Mouse (Mus musculus) spleen, postnatal 14 days (tissue): Measurements from ENCODE around the gene Rilp.
"Not testable (repeated sequence)": the region's sequence is repeated elsewhere in the genome, so short reads cannot be mapped to it uniquely, and the experiment has no call there.

Experiments
- DNase-seq, 2 experiments: peaks; one replicate each; pipeline ENCODE4 v3.0.0; 2021 to 2022; ENCODE audit warnings: low spot score in 2 of 2

Gene Rilp

DNA sequence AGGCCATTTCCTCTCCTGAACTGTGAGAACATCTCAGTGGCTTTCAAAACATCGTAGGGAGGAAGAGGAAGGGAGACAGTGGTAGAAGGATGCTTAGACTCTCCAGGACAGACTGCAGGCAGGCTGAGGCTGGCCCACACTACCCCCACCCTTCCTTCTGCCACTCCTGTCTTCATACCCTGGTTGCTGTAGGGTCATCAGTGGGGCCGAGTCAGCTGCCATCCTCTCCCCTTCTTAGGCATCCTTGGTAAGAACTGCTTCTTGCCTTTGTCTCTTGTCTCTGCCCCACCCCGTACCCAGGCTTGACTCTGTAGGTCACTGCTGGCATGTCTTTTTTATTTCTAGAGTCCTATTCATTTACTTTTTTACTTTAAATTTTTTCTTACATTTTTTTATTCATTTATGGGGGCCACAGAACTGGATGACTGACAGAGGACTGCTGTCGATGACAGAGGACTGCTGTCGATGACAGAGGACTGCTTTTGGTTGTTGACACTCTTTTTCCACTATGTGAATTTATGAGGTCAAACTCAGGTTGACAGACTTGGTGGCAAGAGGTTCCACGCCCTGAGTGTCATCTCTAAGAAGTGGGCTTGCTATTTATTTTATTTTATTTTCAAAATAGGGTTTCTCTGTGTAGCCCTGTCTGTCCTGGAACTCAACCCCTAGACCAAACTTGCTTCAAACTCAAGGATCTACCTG lies 23.6 kb downstream of the Rilp start:
- no peak for DNase-seq

DNA sequence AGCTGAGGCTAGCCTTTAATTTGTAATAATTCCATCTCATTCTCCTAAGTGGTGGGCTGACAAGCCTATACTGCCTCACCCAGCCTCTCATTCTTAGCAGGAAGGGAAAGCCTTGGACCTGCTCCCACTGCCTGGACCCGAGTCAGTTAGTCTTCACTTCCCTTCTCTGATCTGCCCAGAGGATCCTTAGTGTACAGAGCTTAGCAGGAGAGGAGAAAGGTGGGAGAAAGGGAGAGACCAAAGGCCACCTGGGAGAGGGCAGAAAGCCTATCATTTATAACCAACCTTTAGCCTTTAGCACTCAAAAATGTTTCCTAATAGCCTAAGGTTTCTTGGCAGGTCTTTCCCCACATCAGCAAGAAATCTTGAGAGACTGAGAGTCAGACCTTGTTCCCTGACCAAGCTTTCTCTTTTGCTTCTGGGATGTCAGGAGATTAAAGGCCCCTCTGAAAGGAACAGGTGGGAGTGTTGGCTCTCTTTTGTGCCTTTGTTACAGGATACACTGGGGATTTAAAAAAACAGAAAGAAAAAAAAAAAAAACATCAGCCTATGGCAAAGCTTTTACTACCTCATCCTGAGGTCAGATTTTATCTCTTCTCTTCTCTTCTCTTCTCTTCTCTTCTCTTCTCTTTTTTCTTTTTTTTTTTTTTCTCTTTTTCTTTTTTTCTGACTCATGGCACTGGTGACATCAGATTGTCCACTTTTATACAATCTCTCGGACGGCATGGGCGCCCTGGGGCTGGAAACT lies 24.6 kb downstream of the Rilp start:
- DNase-seq, result no peak

DNA sequence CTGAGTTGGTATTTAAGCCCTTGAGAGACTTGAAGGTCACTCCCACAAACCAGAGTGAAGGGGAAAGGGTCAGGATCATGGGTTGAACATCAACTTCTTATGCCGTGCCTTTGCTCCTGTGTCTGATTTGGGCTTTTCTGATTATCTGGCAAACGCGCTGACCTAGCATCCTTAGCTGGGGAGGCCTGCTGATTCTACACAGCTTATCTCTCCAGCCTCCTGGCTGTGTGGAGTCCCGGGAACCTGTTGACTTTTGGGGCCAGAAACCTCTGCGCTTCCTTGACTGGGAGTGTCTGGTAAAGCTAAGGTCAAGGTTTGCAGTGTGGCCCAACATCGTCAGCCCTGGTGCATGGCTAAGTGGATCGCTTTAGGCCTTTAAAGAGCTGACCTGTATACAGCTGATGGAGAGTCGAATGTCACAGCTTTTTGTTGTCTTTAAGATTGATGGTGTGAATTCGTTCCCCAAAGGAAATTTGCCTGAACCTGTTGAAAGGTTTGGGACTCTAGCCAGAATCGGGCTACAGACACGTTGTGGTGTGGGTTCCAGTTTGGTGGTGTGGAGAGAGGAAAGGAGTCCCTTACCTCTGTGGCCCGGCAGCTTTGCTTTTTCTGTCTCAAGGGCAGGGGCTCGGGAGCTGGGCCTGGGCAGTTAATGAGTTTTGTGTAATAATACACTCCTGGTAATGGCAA lies 25.4 kb downstream of the Rilp start:
- DNase-seq, result no peak

DNA sequence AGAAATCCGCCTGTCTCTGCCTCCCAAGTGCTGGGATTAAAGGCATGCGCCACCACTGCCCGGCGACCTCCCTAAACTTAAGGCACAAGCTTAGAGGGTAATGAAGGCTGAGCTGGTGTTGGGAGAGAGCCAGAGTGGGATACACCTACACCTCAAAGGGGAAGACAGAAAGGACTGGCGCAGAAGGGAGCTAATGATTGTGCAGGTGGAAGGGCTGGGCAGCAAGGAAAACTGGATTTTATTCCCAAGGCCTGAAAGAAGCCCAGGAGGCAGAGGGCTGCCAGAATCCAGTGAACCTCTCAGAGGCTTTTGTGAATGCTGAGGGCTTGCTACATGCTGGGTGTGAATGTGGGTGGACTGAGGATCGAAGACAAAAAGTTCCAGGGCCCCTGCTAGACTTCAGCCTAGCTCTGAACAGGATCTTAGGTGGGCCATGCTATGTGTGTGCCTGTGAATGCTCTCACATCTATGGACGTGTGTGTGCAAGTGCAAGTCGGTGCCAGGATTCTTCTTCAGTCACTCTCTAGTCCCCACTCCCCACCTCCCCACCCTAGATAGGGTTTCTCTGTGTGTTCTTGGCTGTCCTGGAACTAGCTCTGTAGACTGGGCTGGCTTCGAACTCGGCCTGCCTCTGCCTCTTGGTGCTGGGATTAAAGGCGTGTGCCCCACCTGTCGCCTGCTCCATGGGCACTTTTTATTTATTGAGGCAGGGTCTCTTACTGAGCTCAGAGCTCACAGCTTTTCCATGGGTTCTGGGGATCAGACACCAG lies 26.5 kb downstream of the Rilp start:
- no peak for DNase-seq

GRCm38 (mm10) chr11:75537025-75537414 lies 27.1 kb downstream of the Rilp start:
- DNase-seq, result no peak

- DNase-seq, result no peak
Observed at GRCm38 (mm10) chr11:75537491-75538183, 27.7 kb downstream of the Rilp start.

- no peak for DNase-seq
Observed at GRCm38 (mm10) chr11:75538184-75538969, 28.5 kb downstream of the Rilp start.

- no peak for DNase-seq
Observed at GRCm38 (mm10) chr11:75538970-75539299, 29.0 kb downstream of the Rilp start.

DNA sequence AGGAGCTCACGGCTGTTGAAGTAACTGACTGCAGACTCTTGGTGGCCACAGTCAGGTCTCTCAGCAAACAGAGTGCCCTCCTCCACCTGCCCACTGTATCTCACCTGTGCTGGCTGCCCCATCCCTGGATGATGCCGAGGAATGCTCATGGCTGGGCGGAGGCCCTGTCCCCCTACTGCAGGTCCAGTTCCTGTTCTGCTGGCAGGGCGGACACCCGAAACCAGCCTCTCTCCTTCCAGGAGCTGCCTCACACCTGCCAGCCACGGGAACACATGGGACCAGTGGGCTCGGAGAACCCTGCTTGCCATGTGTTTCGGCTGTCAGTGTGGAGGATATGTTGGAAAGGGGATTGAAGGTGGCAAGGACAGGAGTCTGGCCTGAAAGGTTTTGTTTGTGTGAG lies 30.3 kb downstream of the Rilp start:
- no peak for DNase-seq

DNA sequence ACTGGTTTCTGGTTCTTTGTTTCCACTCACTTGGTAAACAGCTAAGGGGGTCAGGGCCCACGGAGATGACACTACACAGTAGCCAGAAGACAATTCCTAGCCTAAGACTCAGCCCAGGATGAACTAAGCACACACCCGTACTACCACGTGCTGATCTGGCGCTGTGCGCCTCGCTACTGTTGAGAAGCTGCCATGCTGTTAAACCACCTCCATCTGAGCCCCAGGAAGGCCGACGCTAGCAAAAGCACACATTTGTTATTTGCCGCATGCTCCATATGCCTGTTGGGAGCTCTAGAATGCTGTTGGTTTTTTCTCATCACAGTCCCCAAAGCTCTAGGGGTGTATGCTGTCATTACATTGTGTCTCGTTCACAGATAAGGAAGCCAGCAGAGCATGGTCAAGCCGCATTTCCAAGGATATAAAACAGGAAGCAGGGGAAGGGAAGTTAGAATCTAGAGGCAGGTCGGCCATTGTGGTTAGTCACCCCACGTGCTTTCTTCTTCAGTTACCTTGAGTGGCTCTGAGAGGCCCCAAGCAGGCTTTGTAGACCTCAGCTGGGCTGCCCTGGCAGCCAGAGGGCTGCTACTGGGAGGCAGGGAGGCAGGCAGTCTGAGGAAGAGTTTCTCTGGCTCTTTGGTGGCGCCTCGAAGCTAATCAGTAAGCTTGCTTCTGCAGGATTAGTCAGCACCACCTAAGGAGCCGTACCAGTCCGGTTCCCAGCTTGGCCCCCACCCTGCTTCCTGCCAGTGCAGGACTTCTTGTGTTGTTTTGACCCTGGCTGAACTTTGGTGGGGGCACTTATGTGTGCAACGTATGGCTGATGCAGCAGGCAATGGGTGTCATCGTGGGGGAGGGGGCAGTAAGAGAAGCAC lies 31.1 kb downstream of the Rilp start:
- DNase-seq, result no peak

DNA sequence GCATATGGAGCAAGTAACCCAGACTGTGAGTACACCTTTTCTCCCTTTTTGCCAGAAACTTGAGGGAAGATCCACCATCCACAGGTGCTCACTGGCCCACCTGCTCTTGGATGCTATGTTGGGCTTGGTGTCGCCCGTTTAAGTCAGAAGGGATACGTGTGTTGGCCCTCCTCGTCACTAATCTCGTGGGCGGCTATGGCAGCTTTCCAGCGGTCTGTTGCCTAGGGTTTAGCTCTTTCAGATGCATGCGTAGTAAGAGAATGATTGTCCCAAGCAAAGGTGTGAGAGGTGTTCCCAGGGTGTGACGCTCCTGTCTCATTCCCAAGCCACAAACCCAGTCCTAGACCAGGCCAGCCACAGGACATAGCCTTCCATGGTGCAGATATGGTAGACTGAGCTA lies 34.8 kb downstream of the Rilp start:
- no peak for DNase-seq

GRCm38 (mm10) chr11:75546057-75546456 lies 36.2 kb downstream of the Rilp start:
- DNase-seq, result no peak

GRCm38 (mm10) chr11:75549658-75550111 lies 39.8 kb downstream of the Rilp start:
- DNase-seq, result no peak

GRCm38 (mm10) chr11:75550200-75550946 lies 40.5 kb downstream of the Rilp start:
- DNase-seq, result no peak

DNA sequence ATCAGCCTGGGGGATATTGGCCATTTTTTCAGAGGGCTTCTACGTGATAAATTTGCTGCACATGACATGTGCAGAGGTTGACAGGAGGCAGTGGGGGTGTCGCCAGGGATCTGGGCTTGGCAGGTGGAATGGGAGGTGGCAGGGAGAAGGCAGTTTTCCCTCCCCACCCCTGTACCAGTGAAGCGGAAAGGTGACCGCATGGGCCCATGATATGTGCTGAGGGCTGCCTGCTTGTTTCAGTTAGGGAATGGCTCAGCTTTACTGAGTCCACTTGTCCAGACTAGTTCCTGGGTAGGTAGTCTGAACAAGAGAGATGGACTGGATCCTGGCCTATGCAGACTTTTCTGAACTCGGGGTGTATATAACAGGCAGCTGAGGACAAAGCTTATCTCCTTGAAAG lies 41.4 kb downstream of the Rilp start:
- DNase-seq, result no peak

DNA sequence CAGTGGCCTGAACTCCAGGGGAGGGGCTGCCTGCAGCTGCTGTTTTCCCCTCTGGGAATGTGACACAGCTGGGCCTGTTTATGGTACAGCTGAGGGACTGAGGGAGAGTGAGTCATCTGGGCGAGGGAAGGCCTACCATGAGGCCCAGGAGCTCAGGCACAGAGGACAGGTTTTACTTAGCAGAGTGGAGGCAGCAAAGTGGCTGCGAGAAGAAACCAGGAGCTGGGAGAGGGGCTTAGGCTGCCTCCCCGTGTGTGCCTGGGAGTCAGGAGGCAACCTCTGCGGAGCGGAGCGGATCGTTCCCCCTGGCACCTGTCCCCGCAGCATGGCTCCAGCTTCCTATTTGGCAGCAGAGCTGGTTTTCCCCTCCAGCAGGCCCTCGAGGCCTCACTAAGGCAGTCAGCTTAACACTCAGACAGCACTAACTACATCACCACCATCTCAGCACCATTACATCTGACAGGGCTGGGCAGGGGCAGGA lies 42.1 kb downstream of the Rilp start:
- DNase-seq, result no peak

DNA sequence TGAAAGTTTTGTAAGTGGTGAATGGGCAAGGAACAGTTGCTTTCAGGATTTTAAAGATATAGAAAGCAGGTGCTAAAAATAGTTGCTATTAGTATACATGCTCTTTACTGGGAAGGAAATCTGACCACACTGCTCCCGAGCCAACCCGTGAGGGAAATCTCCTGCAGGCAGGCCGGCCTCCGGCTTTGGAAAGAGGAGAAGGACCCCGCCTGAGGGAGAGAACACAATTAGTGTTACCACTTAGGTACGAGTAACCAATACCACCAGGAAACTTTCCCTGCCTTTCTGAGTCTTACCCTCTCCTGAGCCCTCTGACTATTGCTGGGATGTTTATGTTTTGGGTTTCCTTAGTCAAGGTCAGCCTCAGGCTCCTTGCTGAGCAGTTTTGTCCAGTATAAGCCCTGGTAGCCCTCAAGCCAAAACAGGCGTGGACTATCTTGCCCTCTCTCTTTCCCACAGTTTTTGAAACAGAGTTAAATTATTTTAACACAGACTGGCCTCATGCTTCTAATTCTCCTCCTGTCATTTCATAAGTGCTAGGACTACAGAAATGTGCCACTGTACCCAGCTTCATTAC lies 43.1 kb downstream of the Rilp start:
- no peak for DNase-seq

- DNase-seq, result not testable (repeated sequence)
Observed at GRCm38 (mm10) chr11:75556006-75556405, 46.1 kb downstream of the Rilp start.
